Mouse (Mus musculus): ENCODE results near the gene Enpp7. TPM values are rescaled to one million over a fixed set of nuclear protein-coding genes. Genes with fewer than 3 reads are reported as not detected.

Enpp7 gene
- total RNA-seq (2021), result not detected
- not detected in 2 replicates for polyA plus RNA-seq (2012; rRNA removed)
- long read RNA-seq, result 0 reads

DNA sequence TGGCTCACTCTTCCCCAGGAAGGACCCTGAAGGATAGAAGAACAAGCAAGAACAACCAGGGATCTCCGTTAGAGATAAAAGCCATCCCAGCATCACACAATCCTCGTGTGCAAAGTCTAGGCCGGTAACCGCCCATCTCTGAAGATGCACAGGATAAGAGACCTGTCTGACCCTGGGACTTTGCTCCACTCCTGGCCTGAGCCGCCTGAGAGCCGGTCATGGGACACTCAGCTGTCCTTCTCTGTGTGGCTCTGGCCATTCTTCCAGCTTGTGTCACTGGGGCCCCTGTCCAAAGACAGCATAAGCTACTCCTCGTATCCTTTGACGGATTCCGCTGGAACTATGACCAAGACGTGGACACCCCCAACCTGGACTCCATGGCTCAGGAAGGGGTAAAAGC is at the start of gene Enpp7:
Enpp7 (plus strand) TSS at position 190 of the 400 bp plus-strand sequence.
- DNase-seq, result no peak

DNA sequence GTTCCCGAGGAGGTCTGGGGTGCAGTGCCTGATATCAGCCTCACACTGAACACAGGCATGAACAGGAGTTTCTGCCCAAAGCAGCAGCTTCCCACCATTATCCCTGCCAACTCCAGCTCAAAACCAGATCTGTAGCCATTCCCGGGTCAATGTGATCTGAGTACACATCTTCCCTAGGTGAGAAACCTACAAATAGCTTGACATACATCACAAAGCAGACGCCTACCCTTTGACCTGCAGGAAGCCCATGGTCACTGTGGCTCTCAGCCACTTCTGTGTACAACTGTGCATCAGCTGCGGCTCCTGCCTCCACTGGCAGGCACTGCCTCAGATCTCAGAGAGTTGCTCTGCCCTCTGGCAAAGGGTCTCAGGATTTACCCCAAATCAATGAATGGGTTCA is 48.3 kb upstream of the Enpp7 start:
- no peak for DNase-seq

DNA sequence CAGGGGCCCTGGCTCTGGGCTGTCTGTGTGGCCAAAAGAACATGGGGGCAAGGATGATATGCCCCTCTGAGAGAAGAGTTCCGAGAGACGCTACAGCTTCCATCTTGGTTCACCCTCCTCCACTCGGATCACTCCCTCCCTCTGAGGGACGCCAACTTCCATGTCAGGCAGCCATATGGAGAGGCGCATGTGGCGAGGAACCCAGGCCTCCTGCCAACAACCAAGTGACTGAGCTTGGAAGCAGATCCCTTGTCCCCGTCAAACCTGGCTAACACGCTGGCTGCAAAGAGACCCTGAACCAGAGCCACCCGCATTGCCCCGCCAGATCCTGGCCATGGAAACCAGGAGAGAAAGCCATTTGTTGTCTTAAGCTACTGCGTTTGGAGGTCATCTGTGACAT is 47.4 kb upstream of the Enpp7 start:
- no peak for DNase-seq

DNA sequence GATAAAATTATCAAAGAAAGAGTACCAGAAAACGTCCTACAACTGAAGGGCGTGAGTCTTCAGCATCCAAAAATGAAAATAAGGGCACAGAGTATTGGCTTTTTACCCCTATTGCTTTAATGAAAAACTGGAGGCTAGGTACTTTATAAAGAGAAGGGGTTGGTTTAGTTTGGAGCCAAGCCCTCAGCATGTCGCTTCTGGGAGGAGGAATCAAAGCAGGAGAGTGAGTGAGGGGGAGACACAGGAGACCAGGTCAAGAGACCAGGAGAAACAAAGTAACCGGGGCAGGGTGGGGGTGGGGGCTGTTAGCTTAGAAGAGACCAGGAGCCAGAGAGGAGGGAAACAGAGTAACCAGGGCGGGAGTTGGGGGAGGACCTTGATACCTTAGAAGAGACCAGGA is 46.7 kb upstream of the Enpp7 start:
- DNase-seq, result no peak

DNA sequence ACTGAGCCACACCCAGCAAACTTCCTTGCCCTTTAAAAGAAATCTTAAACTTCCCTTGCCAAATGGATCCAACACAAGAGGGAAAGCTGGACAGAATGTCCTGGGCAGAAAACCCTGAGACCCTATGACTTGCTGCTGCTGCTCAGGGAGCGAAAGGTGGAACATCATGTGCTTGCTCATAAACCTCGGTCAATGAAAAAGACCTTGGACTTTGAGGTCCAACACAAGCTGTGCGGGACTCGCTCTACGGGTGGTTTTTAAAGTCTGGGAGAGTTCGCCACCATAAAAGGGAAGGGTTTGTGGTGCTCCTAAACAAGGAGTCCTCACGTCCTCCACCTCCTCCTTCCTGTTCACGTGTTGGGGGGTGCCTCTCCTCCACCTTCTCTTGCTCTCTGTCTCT is 42.1 kb upstream of the Enpp7 start:
- DNase-seq, result no peak

DNA sequence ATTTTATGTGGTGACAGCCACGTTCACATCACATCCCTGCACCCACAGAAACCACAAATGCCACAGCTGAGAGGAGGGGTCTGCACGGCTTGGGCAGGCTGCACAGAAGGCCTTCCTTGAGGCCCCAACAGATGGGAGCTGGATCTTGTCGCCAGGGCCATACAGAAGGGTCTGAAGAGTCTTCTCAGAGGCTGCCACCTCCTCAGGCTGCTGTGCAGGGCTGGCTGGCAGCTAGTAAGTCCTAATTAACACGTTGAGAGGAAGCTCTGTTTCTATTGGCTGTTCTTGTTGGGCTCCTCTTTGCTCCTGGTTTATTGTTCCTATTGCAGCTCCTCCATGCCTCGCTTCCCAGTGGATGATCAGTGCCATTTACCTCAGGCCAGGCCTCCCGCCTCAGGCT is 33.0 kb upstream of the Enpp7 start:
- DNase-seq, result no peak

DNA sequence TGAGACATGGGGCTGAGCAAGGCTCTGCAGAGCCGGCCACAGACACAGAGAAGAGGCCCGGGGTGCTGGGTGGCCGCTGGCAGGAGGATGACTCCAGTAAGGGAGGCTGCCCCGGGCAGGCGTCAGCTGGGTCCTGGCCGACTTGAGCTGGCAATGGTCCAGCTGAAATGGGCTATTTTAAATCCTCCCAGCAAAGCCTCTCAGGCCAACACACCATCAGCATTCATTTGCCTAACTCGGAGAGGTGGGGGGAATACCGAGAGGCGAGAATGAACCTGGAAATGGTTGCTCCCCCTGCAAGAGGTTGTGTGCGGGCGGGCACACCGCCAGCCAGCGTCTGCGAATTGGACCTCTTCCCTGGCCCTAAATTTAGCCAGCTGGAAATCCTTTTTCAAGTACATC is 30.9 kb upstream of the Enpp7 start:
- no peak for DNase-seq

DNA sequence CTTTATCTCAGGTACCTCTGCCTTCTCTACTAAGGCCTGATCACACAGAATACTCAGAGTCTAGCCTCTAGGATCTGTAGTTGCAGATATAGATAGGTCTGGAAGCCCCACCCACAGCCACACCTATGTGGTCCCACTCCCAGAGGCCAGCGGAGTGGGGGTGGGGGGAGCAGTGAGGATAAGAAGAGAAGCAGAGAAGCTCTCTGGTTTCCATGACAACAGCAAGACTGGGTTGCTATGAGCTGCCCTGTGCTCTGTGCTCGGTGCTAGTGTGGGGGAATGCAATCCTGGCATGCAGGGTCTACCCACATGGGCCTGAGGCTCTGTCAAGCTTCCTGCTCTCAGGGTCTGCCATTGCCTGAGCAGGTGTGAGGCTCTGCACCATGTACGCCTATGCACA is 27.3 kb upstream of the Enpp7 start:
- DNase-seq, result no peak

DNA sequence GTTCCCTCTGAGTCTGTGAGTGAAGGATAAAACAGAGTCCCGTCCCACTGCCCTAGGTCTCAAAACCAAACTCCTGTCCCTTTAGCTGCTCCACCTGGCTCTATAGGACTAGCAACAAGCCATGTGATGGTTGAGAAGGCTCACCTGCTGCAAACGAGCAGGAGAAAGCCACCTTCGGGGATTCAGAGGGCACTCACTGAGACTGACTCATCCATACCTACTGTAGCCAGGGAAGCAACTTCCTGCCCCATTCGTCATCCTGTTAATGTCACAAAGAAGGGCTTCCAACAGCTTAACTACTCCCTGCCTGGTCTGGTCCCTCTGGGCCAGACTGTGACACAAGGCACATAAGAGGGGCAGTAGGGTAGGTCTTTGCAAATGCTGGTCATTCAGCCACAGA is 25.5 kb upstream of the Enpp7 start:
- no peak for DNase-seq

DNA sequence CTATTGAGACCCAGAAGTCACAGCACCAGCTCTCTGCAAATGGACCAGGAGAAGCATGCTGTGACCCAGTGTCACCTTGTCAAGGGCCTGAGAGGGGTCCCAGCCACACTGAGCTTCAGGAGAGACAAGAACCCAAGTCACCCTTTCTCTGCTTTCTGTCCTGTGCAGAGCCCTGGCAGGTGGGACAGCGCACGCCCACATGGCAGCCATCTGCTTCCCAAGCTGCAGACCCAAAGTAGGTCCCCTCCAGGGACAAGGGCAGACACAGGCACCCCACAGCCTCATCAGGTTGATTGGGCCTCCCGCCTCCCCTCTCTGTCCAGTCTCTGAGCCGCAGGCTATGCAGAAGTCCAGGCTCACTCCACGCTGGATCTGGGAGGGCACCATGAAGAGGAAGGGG is 24.1 kb upstream of the Enpp7 start:
- DNase-seq, result no peak

DNA sequence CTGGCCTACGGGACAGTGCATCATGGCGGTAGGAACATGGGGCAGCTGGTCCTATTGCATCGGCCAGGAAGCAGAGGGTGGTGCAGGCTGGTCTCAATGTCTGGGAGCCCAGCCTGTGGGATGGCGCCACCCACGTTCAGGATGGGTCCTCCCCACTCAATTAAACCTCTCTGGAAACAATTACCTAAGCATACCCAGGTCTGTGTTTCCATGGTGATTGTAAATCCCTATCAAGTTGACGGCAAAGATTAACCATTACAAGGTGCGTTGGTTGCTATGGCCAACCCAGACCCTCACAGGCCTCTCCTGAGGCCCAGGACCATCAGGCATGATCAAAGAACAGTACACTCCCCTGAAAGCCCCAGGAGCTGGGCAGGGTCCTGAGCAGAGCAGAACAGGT is 22.9 kb upstream of the Enpp7 start:
- no peak for DNase-seq

DNA sequence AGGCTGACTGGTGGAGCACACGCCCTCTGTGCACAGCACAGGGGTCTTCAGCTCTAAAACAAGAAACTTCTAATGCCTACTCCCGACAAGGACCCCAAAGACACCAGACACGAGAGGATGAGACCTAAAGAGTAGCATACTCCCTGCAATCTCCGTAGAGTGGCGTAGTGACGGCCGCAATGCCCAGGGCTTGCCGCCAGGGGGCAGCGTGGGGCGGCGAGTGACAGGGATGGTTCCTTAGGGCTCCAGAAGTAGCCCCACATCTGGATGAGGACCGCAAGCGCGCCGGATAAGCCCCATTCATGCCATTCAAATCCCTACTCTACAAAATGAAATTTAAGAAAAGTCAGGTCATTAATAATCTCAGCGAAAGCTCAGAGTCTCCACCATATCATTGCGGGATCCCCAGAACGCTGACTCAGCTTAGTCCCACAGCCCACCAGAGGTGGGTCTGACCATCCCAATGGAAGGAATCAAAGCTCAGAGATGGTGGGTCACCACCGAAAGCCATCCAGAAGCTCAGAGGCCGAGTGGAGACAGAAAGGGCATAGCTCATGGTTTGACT is 16.4 kb upstream of the Enpp7 start:
- DNase-seq, result peak; percentile 21

DNA sequence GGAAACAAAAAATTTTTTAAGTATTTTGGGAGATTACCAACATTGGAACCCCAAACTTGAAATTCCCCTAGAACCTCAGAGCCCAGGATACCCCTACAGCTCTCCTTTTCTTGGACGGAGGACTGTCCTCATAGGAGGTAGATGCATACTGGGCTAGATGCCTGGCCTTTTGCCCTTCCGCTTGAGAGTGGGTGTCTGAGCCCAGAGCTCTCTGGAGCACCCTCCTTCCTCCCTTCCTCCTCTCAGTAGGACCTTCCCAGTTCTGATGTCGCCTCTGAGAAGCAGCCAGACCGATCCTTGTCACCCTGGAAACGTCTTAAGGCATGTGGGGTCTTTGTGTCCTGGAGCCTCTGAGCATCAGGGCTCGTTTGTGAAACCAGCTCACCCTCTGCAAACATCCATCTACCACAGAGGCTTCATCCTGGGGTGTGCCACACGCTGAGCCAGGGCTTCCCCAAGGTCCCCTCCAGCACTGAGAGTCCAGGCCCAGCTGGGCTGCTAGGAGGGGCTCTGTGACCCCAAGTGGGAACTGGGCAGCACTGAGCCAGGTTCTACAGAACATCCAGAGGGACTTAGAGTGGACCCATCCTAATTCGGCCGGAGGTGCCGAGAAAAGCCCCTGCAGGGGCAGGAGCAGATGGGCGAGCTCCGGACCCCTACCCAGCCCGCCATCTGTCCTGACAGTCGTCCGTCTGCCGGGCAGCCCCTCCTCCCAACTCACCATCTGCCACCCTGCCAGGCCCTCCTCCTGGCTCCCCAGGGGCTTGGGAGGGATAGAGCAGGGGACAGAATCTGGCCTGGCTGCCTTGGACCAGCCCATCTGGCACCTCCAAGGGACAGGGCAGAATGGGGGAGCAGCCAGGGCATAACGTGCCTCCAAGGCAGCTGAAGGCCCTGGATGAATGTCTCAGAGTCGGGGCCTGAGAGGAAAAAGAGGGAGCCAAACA is 15.3 kb upstream of the Enpp7 start:
- DNase-seq, result no peak

DNA sequence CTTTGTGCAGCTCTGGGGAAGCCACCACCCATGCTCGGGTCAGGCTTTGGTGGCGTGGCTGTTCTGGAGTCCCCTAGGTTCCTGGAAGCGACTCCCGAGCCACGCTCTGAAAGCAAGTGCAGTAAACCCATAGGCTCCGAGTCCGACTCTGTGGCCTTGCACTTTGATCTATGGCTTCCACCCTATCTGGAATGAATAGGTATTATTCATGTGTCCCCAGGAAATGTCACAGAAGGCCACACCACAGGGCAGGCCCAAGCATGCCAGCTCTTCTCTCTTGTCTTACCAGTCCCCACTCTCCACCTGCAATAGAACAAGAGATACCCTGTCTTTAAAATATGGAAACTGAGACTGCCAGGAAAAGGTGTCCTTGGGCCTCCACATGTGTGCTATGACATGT is 13.6 kb upstream of the Enpp7 start:
- DNase-seq, result no peak

DNA sequence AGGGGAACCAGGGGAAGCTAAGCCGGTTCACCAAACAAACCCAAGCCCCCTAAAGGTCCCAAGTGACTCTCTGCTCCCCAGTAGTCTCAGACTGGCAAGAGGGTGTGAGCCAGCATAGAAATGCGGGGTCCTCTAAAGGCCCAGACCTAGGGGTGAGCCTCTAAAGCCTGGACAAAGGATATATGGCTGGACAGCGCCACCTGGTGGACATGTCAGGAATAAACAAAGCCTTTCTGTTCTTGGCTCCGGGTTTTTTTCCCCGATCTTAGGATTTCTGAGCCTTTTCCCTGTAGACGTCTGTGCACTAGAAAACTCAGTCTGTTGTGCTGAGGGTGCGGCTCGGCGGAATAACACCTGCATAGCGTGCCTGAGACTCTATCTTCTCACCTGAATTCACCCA is 12.6 kb upstream of the Enpp7 start:
- peak; percentile 42 for DNase-seq

DNA sequence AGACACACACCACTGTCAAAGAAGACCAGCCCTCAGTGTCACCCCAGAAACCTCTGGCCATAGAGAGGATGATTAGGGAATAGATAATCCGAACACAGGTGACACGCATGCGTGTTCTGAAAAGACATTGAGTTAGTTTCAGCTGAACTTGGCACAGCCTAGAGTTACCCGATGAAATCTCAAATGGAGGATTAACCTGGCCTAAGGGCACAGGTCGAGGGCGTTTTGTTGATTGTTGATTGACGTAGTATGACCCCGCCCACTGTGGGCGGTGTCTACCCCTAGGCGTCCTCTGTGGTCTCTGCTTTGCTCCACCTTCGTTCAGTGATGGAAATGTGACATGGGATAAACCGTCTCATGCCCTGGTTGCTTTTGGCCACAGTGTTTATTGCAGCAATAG is 12.1 kb upstream of the Enpp7 start:
- DNase-seq, result peak; percentile 17

DNA sequence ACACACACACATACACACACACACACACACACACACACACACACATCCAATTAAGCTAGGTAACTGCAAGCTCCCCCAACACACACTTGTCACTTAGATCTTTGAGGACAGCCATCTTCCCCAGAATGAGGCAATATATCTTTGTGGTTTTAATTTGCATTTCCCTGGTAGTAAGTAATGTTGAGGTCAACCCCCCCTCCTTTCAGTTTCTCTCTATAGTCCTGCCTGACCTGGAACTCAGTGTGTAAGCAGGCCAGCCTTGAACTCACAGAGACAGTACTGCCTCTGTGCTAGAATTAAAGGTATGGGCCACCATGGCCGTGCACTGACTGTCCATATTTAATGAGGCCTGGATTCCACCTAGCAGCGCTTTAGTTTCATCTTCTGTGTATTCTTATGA is 7.6 kb upstream of the Enpp7 start:
- DNase-seq, result no peak

DNA sequence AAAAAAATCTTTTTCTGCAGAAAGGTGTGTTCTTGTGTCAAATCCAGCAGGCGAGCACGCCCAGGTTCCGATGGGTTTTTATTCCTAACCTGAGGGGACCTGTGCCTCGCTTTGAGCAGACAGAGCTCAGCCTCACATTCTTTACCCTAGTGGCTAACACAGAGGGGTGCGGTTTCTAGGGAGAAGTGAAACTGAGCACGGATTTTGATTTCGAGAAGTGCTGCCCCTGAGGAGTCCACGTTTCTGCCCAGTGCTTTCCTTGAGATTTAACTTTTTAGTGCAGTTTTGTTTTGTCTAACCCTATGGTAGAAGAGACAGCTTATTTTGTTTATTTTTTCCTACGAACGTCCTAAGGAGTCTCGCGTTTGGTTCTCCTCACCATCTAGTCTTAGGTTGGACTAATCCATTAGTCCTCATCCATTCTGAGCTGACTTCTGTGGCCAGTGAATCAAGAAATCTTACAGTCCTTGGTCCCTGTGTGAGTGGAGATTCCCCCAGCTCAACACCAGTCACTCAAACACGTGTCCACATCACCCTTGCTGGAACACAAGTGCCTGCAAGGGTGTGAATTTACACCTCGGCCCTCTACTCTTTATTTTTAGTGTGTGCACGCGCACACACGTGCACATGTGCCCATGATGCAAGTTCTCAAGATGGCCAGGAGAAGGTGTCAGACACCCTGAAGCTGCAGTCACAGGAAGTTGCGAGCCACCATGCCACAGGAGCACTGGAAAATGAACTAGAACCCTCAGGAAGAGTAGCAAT is 6.8 kb upstream of the Enpp7 start:
- DNase-seq, result no peak

DNA sequence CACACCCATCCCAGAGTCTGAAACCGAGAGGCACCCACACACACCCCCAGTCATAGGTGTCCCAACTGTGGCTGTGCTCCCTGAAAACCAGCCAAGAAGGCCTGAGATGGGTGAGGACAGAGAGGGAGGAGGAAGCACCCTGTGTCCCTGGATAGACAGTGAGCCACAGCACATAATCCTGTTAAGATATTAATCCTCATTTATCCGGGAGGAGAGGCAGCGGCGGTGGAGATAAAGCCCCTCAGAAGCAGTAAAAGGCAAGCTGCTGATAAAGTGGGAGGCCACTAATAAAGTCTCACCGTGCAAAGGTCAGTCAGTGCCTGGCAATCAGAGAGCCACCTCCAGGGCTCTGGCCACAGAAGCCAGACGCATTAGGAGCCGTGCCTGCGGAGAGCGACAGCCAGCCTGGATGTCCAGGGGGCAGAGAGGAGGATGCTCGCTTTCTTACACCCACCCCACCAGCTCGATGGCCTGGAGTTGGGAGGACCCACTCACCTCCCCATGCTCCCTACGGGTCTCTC is 5.3 kb upstream of the Enpp7 start:
- DNase-seq, result peak; percentile 6

DNA sequence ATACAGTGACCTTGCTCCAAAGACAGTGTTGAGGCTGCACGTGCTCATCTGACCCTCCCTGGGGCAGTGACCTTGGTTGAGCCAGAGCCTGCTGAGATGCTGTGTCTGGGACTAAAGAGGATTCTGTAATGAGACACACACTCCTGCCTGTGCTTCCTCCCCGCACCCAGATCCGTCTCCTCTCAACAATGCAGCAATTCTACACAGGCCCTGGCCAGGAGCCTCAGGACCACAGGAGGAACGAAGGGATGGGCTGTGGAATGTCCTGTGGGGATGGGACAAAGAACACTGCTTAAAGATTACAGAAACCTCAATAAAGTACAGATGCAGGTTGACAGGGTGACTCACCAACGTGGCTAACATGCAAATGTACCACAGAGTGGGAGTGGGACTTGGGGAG is 2.4 kb upstream of the Enpp7 start:
- DNase-seq, result no peak

DNA sequence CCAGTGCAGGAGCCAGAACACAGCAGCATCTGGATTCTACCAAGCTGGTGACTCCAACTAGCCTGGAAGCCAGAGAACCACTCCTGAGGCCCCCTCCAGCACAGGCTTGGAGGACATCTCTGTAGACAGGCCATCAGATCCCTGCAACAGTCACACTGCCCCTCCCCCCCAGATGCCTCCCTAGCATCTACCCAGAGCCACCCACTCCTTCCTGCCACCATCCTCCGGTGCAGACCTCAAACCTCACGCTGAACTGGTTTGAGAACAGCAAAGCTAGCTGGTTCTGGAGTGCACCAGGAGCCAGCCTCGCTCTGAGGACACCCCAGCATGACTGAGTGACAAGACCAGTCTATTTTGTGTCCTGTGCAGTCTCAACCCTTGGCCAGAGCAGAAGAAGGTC is 4.8 kb downstream of the Enpp7 start:
- DNase-seq, result no peak

DNA sequence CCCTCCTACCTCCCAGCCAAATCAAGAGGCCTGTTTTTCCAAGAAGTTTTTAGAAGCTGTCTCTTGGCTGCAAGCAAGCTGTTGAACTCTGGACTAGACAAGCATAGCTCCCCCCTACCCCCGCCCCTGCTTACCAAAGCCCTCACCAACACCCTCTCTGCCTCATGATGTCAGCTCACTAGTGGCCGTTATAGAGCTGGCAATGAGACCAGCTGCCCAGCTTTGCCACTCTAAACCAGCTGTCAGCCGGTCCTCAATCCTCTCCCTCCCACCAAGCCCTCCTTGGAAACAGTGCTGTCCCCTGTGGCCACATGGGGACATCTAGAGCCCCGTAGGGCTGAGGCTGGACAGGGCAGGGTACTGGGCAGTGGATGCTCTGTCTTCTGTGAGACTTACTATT is 7.5 kb downstream of the Enpp7 start:
- no peak for DNase-seq

DNA sequence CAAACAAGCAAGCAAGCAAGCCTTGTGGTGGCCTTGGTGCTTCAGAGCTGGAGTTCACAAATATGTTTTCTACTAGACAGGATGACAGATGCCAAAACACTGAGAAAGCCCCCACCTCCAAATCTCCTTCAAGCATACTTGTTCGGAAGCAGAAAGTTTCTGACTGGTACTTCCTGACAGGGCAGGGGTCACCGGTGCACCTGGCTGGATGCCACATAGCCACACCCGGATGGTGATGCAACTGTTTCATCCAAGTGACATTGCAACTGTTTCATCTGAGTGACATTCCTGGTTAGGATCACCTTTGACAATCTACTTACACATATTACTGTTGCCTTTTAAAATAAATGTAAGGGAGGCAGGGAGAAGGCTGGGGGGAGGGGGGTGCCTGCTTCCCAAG is 9.2 kb downstream of the Enpp7 start:
- DNase-seq, result no peak

Measured in adrenal gland, adult 2 months (tissue).